Mouse (Mus musculus) cerebellum, adult 2 months (tissue): ENCODE measurements around the gene Zbtb39.

Experiments
- CTCF ChIP-seq: fragments of 200-500 bp; IDR thresholded peaks from 2 replicates; pipeline ENCODE4 v1.5.1; 2011; ENCODE audit warnings: low read depth, mild to moderate bottlenecking, control low read depth, low read length, moderate library complexity, borderline replicate concordance; ENCODE audit not compliant: insufficient read depth
- POLR2A ChIP-seq: fragments of 200-500 bp; IDR thresholded peaks from 2 replicates; pipeline ENCODE4 v1.6.1; 2011; ENCODE audit warnings: low read length, control low read depth, borderline replicate concordance; ENCODE audit not compliant: insufficient read depth

DNA sequence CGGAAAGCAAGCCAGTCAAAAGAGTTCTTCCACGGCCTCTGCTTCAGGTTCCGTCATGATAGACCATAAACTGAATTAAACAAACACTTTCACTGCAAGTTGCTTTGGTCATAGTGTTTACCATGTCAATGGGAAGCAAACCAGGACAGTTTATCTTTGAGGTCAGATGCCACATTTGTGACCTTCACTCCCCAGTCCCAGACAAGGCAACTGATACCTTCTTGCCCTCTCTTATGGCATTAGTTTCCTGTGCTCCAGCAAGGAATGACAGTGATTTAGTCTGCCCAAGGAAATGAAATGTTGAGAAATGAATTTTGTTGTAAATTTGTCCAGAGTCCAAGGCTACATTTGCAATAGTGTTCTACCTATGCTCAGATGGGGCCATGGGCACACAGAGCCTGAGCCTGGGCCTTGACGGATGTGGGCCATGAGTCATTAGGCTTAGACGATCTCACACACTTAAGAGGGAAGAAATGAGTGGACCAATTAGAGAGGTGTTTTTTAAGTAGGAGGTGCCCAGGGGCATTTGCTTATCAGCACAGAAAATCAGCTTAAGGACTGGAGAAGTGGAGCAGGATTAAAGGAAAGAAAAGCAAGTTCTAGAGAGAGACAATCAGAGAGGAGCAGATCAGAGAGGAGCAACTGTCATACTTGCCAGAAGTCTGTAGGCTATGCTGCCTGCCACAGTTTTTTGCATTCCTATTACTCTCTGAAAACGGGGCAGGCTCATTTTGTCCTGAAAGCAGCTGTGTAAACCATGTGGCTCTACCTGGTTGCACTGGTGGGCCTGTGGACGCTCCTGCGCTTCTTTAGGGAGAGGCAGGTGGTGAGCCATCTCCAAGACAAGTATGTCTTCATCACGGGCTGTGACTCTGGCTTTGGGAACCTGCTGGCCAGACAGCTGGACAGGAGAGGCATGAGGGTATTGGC is 20.1 kb downstream of the Zbtb39 start, which contains the start of the genes Rdh1 and Rdh16f1:
- TF ChIP-seq CTCF: no peak
- no peak for TF ChIP-seq POLR2A
